16 mouse cellular contexts compared by ENCODE assay signal in the genomic region with DNA sequence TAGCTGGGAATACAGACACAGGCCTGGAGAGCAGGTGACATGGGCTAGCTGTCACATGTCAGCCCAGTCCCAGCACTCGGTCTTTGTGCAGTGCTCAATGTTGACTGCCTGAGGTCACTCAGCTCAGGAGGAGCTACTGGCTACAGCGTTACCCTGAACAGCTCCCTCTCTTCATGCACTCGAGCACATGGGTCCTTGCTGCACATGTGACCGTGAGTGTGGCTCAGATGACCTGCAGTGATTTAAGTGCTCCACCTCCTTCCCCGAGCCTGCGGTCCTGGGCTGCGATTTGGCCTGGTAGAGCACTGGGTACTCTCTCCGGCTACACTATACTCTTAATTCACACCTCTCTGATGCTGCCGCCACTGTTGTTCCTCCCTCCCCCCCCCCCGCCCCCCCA. TPM values are rescaled to one million over a fixed set of nuclear protein-coding genes. Genes with fewer than 3 reads are reported as not detected.
DNase-seq lines count a peak whose midpoint lies in the region; ATAC-seq and TF ChIP-seq lines count a peak whose summit lies in the region.
"Had no signal": no experiment of that assay in that cellular context is flagged by ENCODE, and none has a peak within 500 bp of the region (broad histone marks: within the 10 kb centered on the region; RNA-seq: fewer than 3 reads in every experiment).

No protein-coding gene starts in this region.

- H3K4me3 ChIP-seq in forebrain, embryonic 14.5 days (ENCODE audit: low read depth, low read length): no peak overlapping the region
- H3K4me3 ChIP-seq in forebrain, embryonic 12.5 days (replicated peaks): no peak overlapping the region
- H3K4me3 ChIP-seq in embryonic facial prominence, embryonic 15.5 days (replicated peaks): no peak overlapping the region
- H3K4me3 ChIP-seq in forebrain, postnatal 0 days (ENCODE audit: low read depth, low read length): no peak overlapping the region
- H3K4me3 ChIP-seq: embryonic facial prominence, embryonic 13.5 days; limb, embryonic 15.5 days; liver, embryonic 15.5 days had no signal

- no peak for TF ChIP-seq CTCF in forebrain, postnatal 0 days (IDR thresholded peaks at IDR 0.05; ENCODE audit: low read depth)

- peaks cover 29% of the 10 kb centered on the region for H3K36me3 ChIP-seq in forebrain, embryonic 14.5 days (ENCODE audit: control insufficient read depth, insufficient read depth, low read length)
- peaks cover 36% of the 10 kb centered on the region for H3K36me3 ChIP-seq in forebrain, embryonic 12.5 days (replicated peaks)
- peaks cover 32% of the 10 kb centered on the region for H3K36me3 ChIP-seq in embryonic facial prominence, embryonic 15.5 days
- peaks cover 30% of the 10 kb centered on the region for H3K36me3 ChIP-seq in forebrain, postnatal 0 days (ENCODE audit: insufficient read depth)
- H3K36me3 ChIP-seq: liver, embryonic 15.5 days had no signal

- H3K9me3 ChIP-seq in forebrain, embryonic 14.5 days (replicated peaks; ENCODE audit: control insufficient read depth, low read length): no peaks in the 10 kb centered on the region
- no peaks in the 10 kb centered on the region for H3K9me3 ChIP-seq in forebrain, embryonic 12.5 days
- H3K9me3 ChIP-seq in embryonic facial prominence, embryonic 15.5 days (replicated peaks): no peaks in the 10 kb centered on the region
- H3K9me3 ChIP-seq in forebrain, postnatal 0 days (ENCODE audit: low read length): no peaks in the 10 kb centered on the region
- H3K9me3 ChIP-seq: embryonic facial prominence, embryonic 13.5 days; limb, embryonic 15.5 days; liver, embryonic 15.5 days had no signal

- no peak overlapping the region for H3K9ac ChIP-seq in forebrain, embryonic 14.5 days (ENCODE audit: low read length)
- no peak overlapping the region for H3K9ac ChIP-seq in forebrain, embryonic 12.5 days
- no peak overlapping the region for H3K9ac ChIP-seq in embryonic facial prominence, embryonic 15.5 days
- no peak overlapping the region for H3K9ac ChIP-seq in forebrain, postnatal 0 days
- H3K9ac ChIP-seq: embryonic facial prominence, embryonic 13.5 days; limb, embryonic 15.5 days; liver, embryonic 15.5 days had no signal

- no peak overlapping the region for H3K4me2 ChIP-seq in forebrain, embryonic 14.5 days (ENCODE audit: low read length)
- H3K4me2 ChIP-seq in forebrain, embryonic 12.5 days: no peak overlapping the region
- no peak overlapping the region for H3K4me2 ChIP-seq in embryonic facial prominence, embryonic 15.5 days (replicated peaks)
- H3K4me2 ChIP-seq in forebrain, postnatal 0 days (ENCODE audit: low read depth): no peak overlapping the region
- H3K4me2 ChIP-seq: embryonic facial prominence, embryonic 13.5 days; limb, embryonic 15.5 days; liver, embryonic 15.5 days had no signal

- WGBS in forebrain, embryonic 14.5 days: 71% methylated on average over 9 of the region's 10 CpGs
- 73% methylated on average over 10 of the region's 10 CpGs for WGBS in forebrain, embryonic 12.5 days
- 62% methylated on average over 9 of the region's 10 CpGs for WGBS in embryonic facial prominence, embryonic 15.5 days
- WGBS in forebrain, postnatal 0 days: 59% methylated on average over 10 of the region's 10 CpGs

- H3K27me3 ChIP-seq in forebrain, embryonic 14.5 days (replicated peaks; ENCODE audit: control insufficient read depth, insufficient read depth, low read length): no peaks in the 10 kb centered on the region
- no peaks in the 10 kb centered on the region for H3K27me3 ChIP-seq in forebrain, embryonic 12.5 days
- no peaks in the 10 kb centered on the region for H3K27me3 ChIP-seq in embryonic facial prominence, embryonic 15.5 days
- no peaks in the 10 kb centered on the region for H3K27me3 ChIP-seq in forebrain, postnatal 0 days (ENCODE audit: insufficient read depth, low read length)
- H3K27me3 ChIP-seq: embryonic facial prominence, embryonic 13.5 days; limb, embryonic 15.5 days; liver, embryonic 15.5 days had no signal

- no peak for ATAC-seq in forebrain, embryonic 14.5 days
- no peak for ATAC-seq in forebrain, embryonic 12.5 days (ENCODE audit: low FRiP score)
- no peak for ATAC-seq in embryonic facial prominence, embryonic 15.5 days (ENCODE audit: insufficient number of reproducible peaks, low FRiP score, low TSS enrichment, low read depth)
- ATAC-seq in forebrain, postnatal 0 days: peak; percentile 6; the same call in 1 of the 2 replicates

- H3K4me1 ChIP-seq in forebrain, embryonic 14.5 days (ENCODE audit: control insufficient read depth, insufficient read depth, low read length): peaks cover 14% of the 10 kb centered on the region; the same call in 1 of the 2 replicates
- peaks cover 12% of the 10 kb centered on the region for H3K4me1 ChIP-seq in forebrain, embryonic 12.5 days
- H3K4me1 ChIP-seq in embryonic facial prominence, embryonic 15.5 days: peaks cover 43% of the 10 kb centered on the region
- peaks cover 16% of the 10 kb centered on the region; the same call in 1 of the 2 replicates for H3K4me1 ChIP-seq in forebrain, postnatal 0 days (ENCODE audit: insufficient read depth)
- H3K4me1 ChIP-seq: embryonic facial prominence, embryonic 13.5 days; liver, embryonic 15.5 days had no signal

- no peak for DNase-seq in forebrain, embryonic 14.5 days (ENCODE audit: low spot score)
- peak; percentile 29 for DNase-seq in lung, postnatal 25 days (ENCODE audit: low spot score)
- DNase-seq in lung, postnatal 10 days: no peak
- DNase-seq in forebrain, postnatal 0 days: no peak
- no peak for DNase-seq in kidney, adult 9 months
- DNase-seq: gastrocnemius, postnatal 25 days; kidney, adult 11 months; midbrain, embryonic 14.5 days; thymus, postnatal 25 days had no signal

- peak overlapping the region; percentile 15; the same call in 1 of the 2 replicates for H3K27ac ChIP-seq in forebrain, embryonic 14.5 days (ENCODE audit: low read depth, low read length)
- no peak overlapping the region for H3K27ac ChIP-seq in forebrain, embryonic 12.5 days
- 0 out of 2 replicates have a peak overlapping the region, but pooled peaks have one; percentile 34 for H3K27ac ChIP-seq in embryonic facial prominence, embryonic 15.5 days (replicated peaks)
- H3K27ac ChIP-seq in forebrain, postnatal 0 days (ENCODE audit: low read depth, low read length): peak overlapping the region; percentile 36; the same call in 1 of the 2 replicates
- H3K27ac ChIP-seq: embryonic facial prominence, embryonic 13.5 days; kidney, postnatal 0 days; limb, embryonic 15.5 days; liver, embryonic 15.5 days; macrophage had no signal

RNA-seq across cellular contexts. Expression of a gene that starts 11.5 kb away (rescaled TPM):
- 96.1 and 101 TPM in 2 replicates for polyA plus RNA-seq in forebrain, embryonic 14.5 days (2014; fragmentation: Nextera tagmentation; extraction: Ambion mirVana)
- 76.7 and 78.3 TPM in 2 replicates for polyA plus RNA-seq in forebrain, embryonic 12.5 days (2016; fragmentation: Nextera tagmentation; extraction: Ambion mirVana)
- polyA plus RNA-seq in embryonic facial prominence, embryonic 15.5 days (2015; fragmentation: Nextera tagmentation; extraction: Ambion mirVana): 73.3 and 77.6 TPM in 2 replicates
- total RNA-seq in forebrain, postnatal 0 days (2014; rRNA removed): 58.3 and 59.2 TPM in 2 replicates
- polyA plus RNA-seq in forebrain, postnatal 0 days (2015; fragmentation: Nextera tagmentation; extraction: Ambion mirVana): 81.5 and 94.5 TPM in 2 replicates

RNA-seq across cellular contexts. Expression of a gene that starts 23.8 kb away (rescaled TPM):
- polyA plus RNA-seq in forebrain, embryonic 14.5 days (2014; fragmentation: Nextera tagmentation; extraction: Ambion mirVana): 4.8 and 7.6 TPM in 2 replicates
- polyA plus RNA-seq in forebrain, embryonic 12.5 days (2016; fragmentation: Nextera tagmentation; extraction: Ambion mirVana): 6.2 and 8.6 TPM in 2 replicates
- 6.4 and 7.7 TPM in 2 replicates for polyA plus RNA-seq in embryonic facial prominence, embryonic 15.5 days (2015; fragmentation: Nextera tagmentation; extraction: Ambion mirVana)
- total RNA-seq in forebrain, postnatal 0 days (2014; rRNA removed): 43.0 and 56.4 TPM in 2 replicates
- polyA plus RNA-seq in forebrain, postnatal 0 days (2015; fragmentation: Nextera tagmentation; extraction: Ambion mirVana): 2.3 and 3.7 TPM in 2 replicates

RNA-seq across cellular contexts. Expression of a gene that starts 38.4 kb away (rescaled TPM):
- 7.6 and 8.5 TPM in 2 replicates for polyA plus RNA-seq in forebrain, embryonic 14.5 days (2014; fragmentation: Nextera tagmentation; extraction: Ambion mirVana)
- polyA plus RNA-seq in forebrain, embryonic 12.5 days (2016; fragmentation: Nextera tagmentation; extraction: Ambion mirVana): 7.2 and 8.0 TPM in 2 replicates
- 8.4 and 9.0 TPM in 2 replicates for polyA plus RNA-seq in embryonic facial prominence, embryonic 15.5 days (2015; fragmentation: Nextera tagmentation; extraction: Ambion mirVana)
- 129 and 184 TPM in 2 replicates for total RNA-seq in forebrain, postnatal 0 days (2014; rRNA removed)
- polyA plus RNA-seq in forebrain, postnatal 0 days (2015; fragmentation: Nextera tagmentation; extraction: Ambion mirVana): 41.9 and 87.3 TPM in 2 replicates
